Mouse (Mus musculus): ENCODE results near the gene Dhh.

Gene Dhh

GRCm38 (mm10) chr15:98877331-98877730 lies 21.0 kb downstream of the Dhh start:
- no peak for DNase-seq (ENCODE audit: extremely low spot score, low read depth, low spot score)

DNA sequence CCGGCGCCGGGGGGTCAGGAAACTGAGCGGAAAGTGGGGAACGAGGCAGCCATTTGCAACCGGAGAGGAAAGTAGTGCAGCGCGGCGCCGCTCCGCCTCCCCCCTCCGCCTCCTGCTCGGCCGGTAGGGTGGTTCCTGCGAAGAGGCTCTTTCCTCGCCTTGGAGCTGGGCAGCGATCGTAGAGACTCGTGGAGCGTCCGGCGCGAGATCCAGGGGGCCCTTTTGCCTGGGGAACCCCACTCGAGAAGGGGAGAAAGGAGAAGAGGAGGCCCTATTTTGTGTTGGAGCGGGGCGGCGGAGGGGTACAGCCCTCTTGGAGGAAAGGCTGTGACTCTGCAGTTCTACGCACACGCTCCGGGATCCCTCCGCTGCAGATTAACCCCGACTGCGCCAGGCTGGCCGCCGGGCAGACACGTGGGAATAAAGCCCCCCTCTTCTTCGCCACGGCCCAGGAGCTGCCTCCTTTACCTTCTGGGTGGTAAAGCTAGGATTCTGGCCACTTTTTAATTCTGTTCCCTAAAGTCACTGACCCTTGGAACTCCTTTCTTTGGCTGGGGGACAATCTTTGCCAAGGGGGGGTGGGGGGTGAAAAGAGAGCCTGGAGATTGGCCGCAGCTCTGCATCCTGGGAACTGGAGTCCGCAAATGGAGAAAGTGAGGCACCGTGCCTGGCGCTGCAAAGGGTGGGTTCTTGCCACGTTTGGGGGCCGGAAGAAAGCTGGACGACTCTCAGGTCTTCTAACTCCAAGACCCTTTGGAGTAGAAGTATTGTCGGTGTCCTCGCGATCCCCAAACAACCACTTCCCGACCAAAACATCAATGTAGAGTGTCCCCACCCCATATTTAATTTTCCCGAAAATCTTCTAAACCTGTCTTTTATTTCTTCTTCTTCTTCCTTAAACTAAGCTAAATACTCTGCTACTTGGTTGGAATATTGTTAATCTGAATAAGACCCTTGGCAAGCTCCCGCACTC lies 26.1 kb downstream of the Dhh start:
- no peak for DNase-seq (ENCODE audit: extremely low spot score, low read depth, low spot score)

GRCm38 (mm10) chr15:98871070-98871915 lies 27.0 kb downstream of the Dhh start, which contains the start of gene Kmt2d:
TSS of gene Kmt2d (minus strand) at chr15:98871204.
- no peak for DNase-seq (ENCODE audit: extremely low spot score, low read depth, low spot score)

DNA sequence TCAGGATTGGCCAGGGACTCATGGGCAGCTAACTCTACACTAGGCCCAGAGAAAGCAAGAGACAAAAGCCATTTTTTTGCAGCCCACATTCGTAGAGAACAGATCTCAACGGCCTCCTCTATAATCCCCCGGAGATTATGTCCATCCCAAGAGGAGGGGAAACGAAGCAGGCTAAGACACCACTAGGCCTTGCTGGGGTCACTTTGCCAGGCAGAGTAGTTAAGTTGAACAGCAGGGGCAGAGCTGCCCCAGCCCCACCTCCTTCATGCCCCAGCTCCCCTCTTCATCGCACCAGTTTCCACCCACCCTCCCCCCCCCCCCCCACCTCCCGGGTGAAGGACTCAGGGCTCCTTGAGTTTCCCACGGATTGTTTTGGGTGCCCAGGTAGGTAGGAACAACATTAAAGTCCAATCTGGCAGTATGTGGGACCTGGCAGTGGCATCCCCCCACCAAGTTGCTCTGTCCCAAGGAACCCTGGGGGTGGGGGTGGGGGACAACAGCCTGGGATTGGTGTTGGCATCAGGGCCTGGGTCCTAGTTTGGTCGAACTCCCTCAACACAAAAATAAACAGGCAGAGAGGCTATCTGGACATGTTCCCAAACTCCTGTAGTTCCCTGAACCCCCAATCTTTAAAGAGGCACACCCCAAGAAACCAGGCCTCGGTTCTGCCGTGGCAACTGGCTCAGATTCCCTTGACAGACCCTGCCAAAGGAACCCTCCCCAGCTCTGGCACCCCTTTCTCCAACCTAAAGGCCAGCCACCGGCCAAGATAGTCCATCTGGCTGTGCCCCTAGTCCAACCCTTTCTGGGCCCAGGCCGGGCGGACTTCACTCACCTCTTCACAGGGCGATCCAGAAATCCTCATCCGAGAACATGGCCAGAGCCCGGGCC lies 27.9 kb downstream of the Dhh start:
- no peak for DNase-seq (ENCODE audit: extremely low spot score, low read depth, low spot score)

GRCm38 (mm10) chr15:98869342-98870178 lies 28.8 kb downstream of the Dhh start:
- DNase-seq (ENCODE audit: extremely low spot score, low read depth, low spot score), result no peak

GRCm38 (mm10) chr15:98868346-98869063 lies 29.8 kb downstream of the Dhh start:
- DNase-seq (ENCODE audit: extremely low spot score, low read depth, low spot score), result no peak

GRCm38 (mm10) chr15:98867321-98867720 lies 31.0 kb downstream of the Dhh start:
- DNase-seq (ENCODE audit: extremely low spot score, low read depth, low spot score), result no peak

DNA sequence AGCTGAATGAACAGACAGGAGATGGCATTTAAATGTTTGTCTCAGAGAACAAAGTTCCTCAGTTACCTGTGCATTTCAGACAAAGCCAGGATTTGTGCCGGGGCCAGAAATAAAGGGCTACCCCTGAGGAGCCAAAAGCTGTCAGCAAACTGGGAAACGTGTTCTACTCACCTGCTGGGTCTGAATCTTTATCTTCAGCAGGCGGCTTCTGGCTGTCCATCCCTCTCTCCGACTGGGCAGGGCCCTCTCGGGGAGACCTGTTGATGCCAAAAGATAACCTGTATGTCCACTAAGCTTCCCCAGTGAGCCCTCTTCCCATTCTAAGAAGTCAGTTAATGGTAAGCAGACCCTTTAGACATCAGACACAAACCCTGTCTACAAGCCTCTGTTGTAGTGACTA lies 31.8 kb downstream of the Dhh start:
- DNase-seq (ENCODE audit: extremely low spot score, low read depth, low spot score), result no peak

GRCm38 (mm10) chr15:98865771-98866170 lies 32.6 kb downstream of the Dhh start:
- DNase-seq (ENCODE audit: extremely low spot score, low read depth, low spot score), result no peak

DNA sequence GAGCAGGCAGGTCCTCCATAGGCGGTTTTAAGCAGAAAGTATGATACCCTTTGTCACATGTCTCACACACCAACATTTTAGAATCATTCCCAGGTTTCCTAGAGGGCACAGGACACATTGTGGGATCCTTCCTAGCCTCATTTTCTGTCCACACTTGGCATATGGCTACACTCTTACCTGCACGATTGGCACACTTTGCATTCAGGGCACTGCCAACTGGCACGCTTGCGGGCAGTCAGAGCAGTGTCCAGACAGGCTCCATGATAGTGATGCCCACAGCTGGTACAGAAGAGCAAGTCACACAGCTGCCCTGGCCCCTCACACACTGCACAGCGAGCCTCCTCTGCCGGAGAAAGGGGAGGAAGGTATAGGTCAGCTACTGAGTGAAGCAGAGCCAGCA lies 33.4 kb downstream of the Dhh start:
- DNase-seq (ENCODE audit: extremely low spot score, low read depth, low spot score), result no peak

GRCm38 (mm10) chr15:98863451-98863958 lies 34.8 kb downstream of the Dhh start:
- no peak for DNase-seq (ENCODE audit: extremely low spot score, low read depth, low spot score)

GRCm38 (mm10) chr15:98861701-98862410 lies 36.5 kb downstream of the Dhh start:
- no peak for DNase-seq (ENCODE audit: extremely low spot score, low read depth, low spot score)

- DNase-seq (ENCODE audit: extremely low spot score, low read depth, low spot score), result no peak
These were observed 37.4 kb downstream of the Dhh start for GRCm38 (mm10) chr15:98860921-98861320.

- DNase-seq (ENCODE audit: extremely low spot score, low read depth, low spot score), result no peak
These were observed 38.9 kb downstream of the Dhh start for GRCm38 (mm10) chr15:98859319-98860043.

DNA sequence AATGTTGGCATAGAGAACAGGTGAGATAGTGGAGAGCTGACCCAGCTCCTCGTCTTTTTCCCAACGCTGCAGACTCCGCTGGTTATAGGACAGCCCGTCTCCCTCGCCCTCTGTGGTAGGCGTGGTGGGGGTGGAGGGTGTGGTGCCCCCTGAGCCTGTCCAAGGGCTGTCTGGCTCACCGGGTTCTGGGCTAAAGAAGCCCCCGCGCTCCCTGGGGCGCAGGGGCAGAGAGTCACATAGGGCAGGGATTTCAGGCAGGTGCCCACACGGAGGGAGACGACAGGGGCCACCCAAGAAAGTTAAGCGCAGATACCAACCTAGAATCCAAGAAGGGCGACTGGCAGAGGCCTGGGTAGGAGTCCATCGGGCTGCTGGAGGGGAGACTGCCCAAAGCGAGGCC lies 44.1 kb downstream of the Dhh start:
- DNase-seq (ENCODE audit: extremely low spot score, low read depth, low spot score), result no peak

GRCm38 (mm10) chr15:98853161-98853937 lies 45.0 kb downstream of the Dhh start:
- no peak for DNase-seq (ENCODE audit: extremely low spot score, low read depth, low spot score)

- no peak for DNase-seq (ENCODE audit: extremely low spot score, low read depth, low spot score)
These were observed 45.6 kb downstream of the Dhh start for GRCm38 (mm10) chr15:98852733-98853132.
